Mouse (Mus musculus): ENCODE data around the gene Gm3646. TPM values are rescaled to one million over a fixed set of nuclear protein-coding genes. Genes with fewer than 3 reads are reported as not detected.

The Gm3646 gene
- polyA plus RNA-seq, 1 experiment from 2014 or later: 0.63 TPM

Other genes with a start within 250 kb of the Gm3646 start
- gene Rnf149, start 227.9 kb downstream of the Gm3646 start, polyA plus RNA-seq (2016; fragmentation: Nextera tagmentation; extraction: Ambion mirVana): 17.1 and 26.0 TPM in 2 replicates
- 0.04 and 0.06 TPM in 2 replicates for gene Creg2, start 153.9 kb downstream of the Gm3646 start, polyA plus RNA-seq (2016; fragmentation: Nextera tagmentation; extraction: Ambion mirVana)
- 0.73 and 1.4 TPM in 2 replicates for gene Rfx8, start 84.3 kb downstream of the Gm3646 start, polyA plus RNA-seq (2016; fragmentation: Nextera tagmentation; extraction: Ambion mirVana)
- 19.0 and 24.7 TPM in 2 replicates for gene Map4k4, start 95.6 kb upstream of the Gm3646 start, polyA plus RNA-seq (2016; fragmentation: Nextera tagmentation; extraction: Ambion mirVana)